Mouse (Mus musculus) bone marrow, adult 2 months (tissue): Measurements from ENCODE around the gene Rac1.

Experiments used
- CTCF ChIP-seq: fragments of 200-500 bp; IDR thresholded peaks from 2 replicates; pipeline ENCODE4 v1.5.1; 2011; ENCODE audit warnings: low read length, control low read depth; ENCODE audit not compliant: control insufficient read depth, insufficient read depth
- POLR2A ChIP-seq: fragments of 200-500 bp; IDR thresholded peaks from 2 replicates; pipeline ENCODE4 v1.6.1; 2011; ENCODE audit warnings: low read depth, mild to moderate bottlenecking, control low read depth, low read length, borderline replicate concordance; ENCODE audit not compliant: control insufficient read depth

DNA sequence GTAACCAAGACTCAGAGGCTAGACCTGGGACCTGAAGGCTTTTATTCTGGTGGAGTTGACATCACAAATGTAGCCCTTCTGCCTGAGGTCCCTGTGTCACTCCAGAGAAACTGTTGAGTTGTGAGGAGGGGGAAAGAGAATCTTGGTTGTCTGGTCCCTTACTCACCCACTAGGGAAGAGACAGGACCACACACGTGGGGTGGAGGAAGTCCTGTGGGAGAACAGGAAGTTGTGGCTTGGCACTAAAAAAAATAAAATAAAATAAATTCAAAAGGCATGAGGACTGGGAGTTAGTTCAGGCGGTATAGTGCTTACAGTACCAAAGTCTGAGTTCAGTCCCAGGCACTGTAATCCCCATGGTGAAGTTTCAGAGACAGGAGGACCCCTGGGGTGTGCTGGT, 9.2 kb upstream of the Rac1 start:
- TF ChIP-seq CTCF, result no peak
- no peak for TF ChIP-seq POLR2A
